Mouse (Mus musculus) embryonic facial prominence, embryonic 14.5 days (tissue): Measurements from ENCODE around the gene Psd. TPM values are rescaled to one million over a fixed set of nuclear protein-coding genes. Genes with fewer than 3 reads are reported as not detected.
A peak's percentile ranks its signal among the peaks of the same experiment; 100 is the strongest.

ENCODE experiments used
- ATAC-seq: fragments of 200-750 bp; cut with Nextera tagmentation; 2 replicates; pipeline ENCODE4 v1.8.0; 2017; ENCODE audit warnings: low read depth, moderate number of reproducible peaks, moderate TSS enrichment
- DNase-seq: peaks from one replicate; pipeline ENCODE4 v3.0.0-alpha.2; 2015; ENCODE audit warnings: low spot score
- H3K27ac ChIP-seq: fragments of 300-500 bp; sonication (generic); replicated peaks from 2 replicates; pipeline ENCODE4 v1.5.1; 2014; ENCODE audit warnings: low read depth, mild to moderate bottlenecking, low read length, moderate library complexity
- H3K27me3 ChIP-seq: fragments of 300-500 bp; sonication (generic); replicated peaks from 2 replicates; pipeline ENCODE4 v1.6.1; 2014; ENCODE audit warnings: low read length; ENCODE audit not compliant: control insufficient read depth, insufficient read depth
- H3K36me3 ChIP-seq: fragments of 300-500 bp; sonication (generic); 2 replicates; pipeline ENCODE4 v1.6.1; 2014; ENCODE audit warnings: low read length, mixed read lengths; ENCODE audit not compliant: control insufficient read depth, insufficient read depth
- H3K4me1 ChIP-seq: fragments of 300-500 bp; sonication (generic); 2 replicates; pipeline ENCODE4 v1.6.1; 2014; ENCODE audit warnings: antibody characterized with exemption, low read length; ENCODE audit not compliant: control insufficient read depth, insufficient read depth
- H3K4me2 ChIP-seq: fragments of 300-500 bp; sonication (generic); 2 replicates; pipeline ENCODE4 v1.6.1; 2014; ENCODE audit warnings: low read depth, mild to moderate bottlenecking, low read length, moderate library complexity, mixed read lengths
- H3K4me3 ChIP-seq: fragments of 300-500 bp; sonication (generic); 2 replicates; pipeline ENCODE4 v1.5.1; 2014; ENCODE audit warnings: low read depth, mild to moderate bottlenecking, low read length
- H3K9ac ChIP-seq: fragments of 300-500 bp; sonication (generic); 2 replicates; pipeline ENCODE4 v1.6.1; 2014; ENCODE audit warnings: low read depth, mild to moderate bottlenecking, low read length, moderate library complexity, mixed read lengths
- H3K9me3 ChIP-seq: fragments of 300-500 bp; sonication (generic); 2 replicates; pipeline ENCODE4 v1.6.1; 2016; ENCODE audit warnings: low read length; ENCODE audit not compliant: control insufficient read depth
- WGBS: fragments of 180-500 bp; shearing (Covaris S2); extraction: QIAGEN DNeasy Blood & Tissue Kit; methylation state at CpG from one replicate; pipeline ENCODE4 v1.1.7; 2014; 5-methylcytosine and 5-hydroxymethylcytosine counted together
- polyA plus RNA-seq: library from polyadenylated mRNA; unstranded; fragments of >200 nt; fragmentation: Nextera tagmentation; extraction: Ambion mirVana; gene quantifications from 2 replicates; pipeline ENCODE4 v1.2.1, GENCODE M21; 2014

Psd gene
- polyA plus RNA-seq, 1 experiment from 2014 or later, result 8.6 TPM

- no peak overlapping the region for H3K4me3 ChIP-seq
- no peaks in the 10 kb centered on the region for H3K9me3 ChIP-seq
- 0 out of 2 replicates have a peak, but pooled peaks cover 9% of the 10 kb centered on the region for H3K4me1 ChIP-seq
- no peak overlapping the region for H3K27ac ChIP-seq
- DNase-seq (no peak), ATAC-seq (no peak)
- H3K27me3 ChIP-seq, result no peaks in the 10 kb centered on the region
- WGBS, result 95% methylated on average over 1 of the region's 1 CpGs
- no peaks in the 10 kb centered on the region for H3K36me3 ChIP-seq
- no peak overlapping the region for H3K9ac ChIP-seq
- no peak overlapping the region for H3K4me2 ChIP-seq
Measured at GRCm38 (mm10) chr19:46347146-46347545, 20.2 kb upstream of the Psd start.

- Histone ChIP-seq H3K9ac (no peak overlapping the region), H3K27me3 (no peaks in the 10 kb centered on the region), H3K9me3 (no peaks in the 10 kb centered on the region), H3K4me3 (no peak overlapping the region), H3K4me1 (0 out of 2 replicates have a peak, but pooled peaks cover 7% of the 10 kb centered on the region), H3K27ac (no peak overlapping the region), H3K4me2 (no peak overlapping the region), H3K36me3 (no peaks in the 10 kb centered on the region)
- DNase-seq, result no peak
- ATAC-seq, result no peak
- 21% methylated on average over 7 of the region's 7 CpGs for WGBS
Measured at GRCm38 (mm10) chr19:46344710-46345419, 17.9 kb upstream of the Psd start.

- ATAC-seq (no peak), DNase-seq (peak; percentile 27)
- H3K4me2 ChIP-seq, result peak overlapping the region; percentile 77
- 74% methylated on average over 6 of the region's 7 CpGs for whole genome bisulfite sequencing
- H3K36me3 ChIP-seq, result no peaks in the 10 kb centered on the region
- peak overlapping the region; percentile 47; the same call in 1 of the 2 replicates for H3K9ac ChIP-seq
- no peaks in the 10 kb centered on the region for H3K9me3 ChIP-seq
- peaks cover 7% of the 10 kb centered on the region for H3K4me1 ChIP-seq
- peak overlapping the region; percentile 34; the same call in 1 of the 2 replicates for H3K27ac ChIP-seq
- H3K4me3 ChIP-seq, result no peak overlapping the region
- H3K27me3 ChIP-seq, result no peaks in the 10 kb centered on the region
Measured at GRCm38 (mm10) chr19:46339287-46339971, 12.5 kb upstream of the Psd start.

- Histone ChIP-seq H3K4me2 (peak overlapping the region; percentile 77), H3K4me1 (peaks cover 7% of the 10 kb centered on the region), H3K9ac (peak overlapping the region; percentile 47; the same call in 1 of the 2 replicates), H3K9me3 (no peaks in the 10 kb centered on the region), H3K27ac (peak overlapping the region; percentile 30; the same call in 1 of the 2 replicates), H3K27me3 (no peaks in the 10 kb centered on the region), H3K4me3 (peak overlapping the region; percentile 83), H3K36me3 (no peaks in the 10 kb centered on the region)
- ATAC-seq, result no peak; the same call in 1 of the 2 replicates
- DNase-seq, result no peak
- WGBS, result 47% methylated on average over 6 of the region's 6 CpGs
Measured at GRCm38 (mm10) chr19:46338942-46339286, 12.0 kb upstream of the Psd start.

GRCm38 (mm10) chr19:46338331-46338936, 11.5 kb upstream of the Psd start, which contains the start of gene Cuedc2:
Cuedc2 (minus strand) TSS chr19:46338702.
- Histone ChIP-seq H3K36me3 (no peaks in the 10 kb centered on the region), H3K9me3 (no peaks in the 10 kb centered on the region), H3K27ac (peak within 1 kb of the TSS; percentile 35; the same call in 1 of the 2 replicates), H3K9ac (peak within 1 kb of the TSS; percentile 79), H3K4me1 (peaks cover 7% of the 10 kb centered on the region), H3K27me3 (no peaks in the 10 kb centered on the region), H3K4me2 (peak within 1 kb of the TSS; percentile 77), H3K4me3 (peak within 1 kb of the TSS; percentile 83)
- DNase-seq (peak; percentile 97), ATAC-seq (peak; percentile 89)
- under 1% methylated on average over 31 of the region's 31 CpGs for WGBS

GRCm38 (mm10) chr19:46337719-46338330, 10.9 kb upstream of the Psd start:
- H3K4me2 ChIP-seq, result peak overlapping the region; percentile 77
- DNase-seq (no peak), ATAC-seq (peak; percentile 1; the same call in 1 of the 2 replicates)
- no peaks in the 10 kb centered on the region for H3K36me3 ChIP-seq
- WGBS, result 31% methylated on average over 15 of the region's 15 CpGs
- H3K9me3 ChIP-seq, result no peaks in the 10 kb centered on the region
- no peaks in the 10 kb centered on the region for H3K27me3 ChIP-seq
- peak overlapping the region; percentile 35; the same call in 1 of the 2 replicates for H3K27ac ChIP-seq
- peaks cover 7% of the 10 kb centered on the region for H3K4me1 ChIP-seq
- H3K4me3 ChIP-seq, result peak overlapping the region; percentile 83
- H3K9ac ChIP-seq, result peak overlapping the region; percentile 79

- Histone ChIP-seq H3K27ac (no peak overlapping the region), H3K4me2 (no peak overlapping the region), H3K9me3 (no peaks in the 10 kb centered on the region), H3K27me3 (no peaks in the 10 kb centered on the region), H3K36me3 (peaks cover 25% of the 10 kb centered on the region), H3K9ac (no peak overlapping the region), H3K4me1 (peaks cover 12% of the 10 kb centered on the region), H3K4me3 (no peak overlapping the region)
- no peak for ATAC-seq
- DNase-seq, result no peak
- WGBS, result 91% methylated on average over 3 of the region's 3 CpGs
Measured at GRCm38 (mm10) chr19:46333906-46334305, 7.0 kb upstream of the Psd start.

GRCm38 (mm10) chr19:46332721-46333339, 5.9 kb upstream of the Psd start:
- Histone ChIP-seq H3K4me2 (no peak overlapping the region), H3K36me3 (peaks cover 25% of the 10 kb centered on the region), H3K9me3 (no peaks in the 10 kb centered on the region), H3K9ac (no peak overlapping the region), H3K27ac (no peak overlapping the region), H3K27me3 (no peaks in the 10 kb centered on the region), H3K4me1 (peaks cover 11% of the 10 kb centered on the region), H3K4me3 (no peak overlapping the region)
- 31% methylated on average over 7 of the region's 7 CpGs for WGBS
- ATAC-seq (no peak), DNase-seq (no peak)
